Mouse (Mus musculus): ENCODE results near the gene Arhgap8. TPM values are rescaled to one million over a fixed set of nuclear protein-coding genes. Genes with fewer than 3 reads are reported as not detected.

Arhgap8 gene
- 0.60 and 1.1 TPM in 2 replicates for polyA plus RNA-seq (2016; fragmentation: Nextera tagmentation; extraction: Ambion mirVana)

- peaks cover 51% of the 10 kb centered on the region for H3K27me3 ChIP-seq
- peak within 1 kb of the TSS; percentile 47 for H3K4me2 ChIP-seq
- H3K36me3 ChIP-seq (replicated peaks) = no peaks in the 10 kb centered on the region
- H3K27ac ChIP-seq = no peak within 1 kb of the TSS
- no peak for ATAC-seq (ENCODE audit: low FRiP score)
- H3K4me1 ChIP-seq = peaks cover 24% of the 10 kb centered on the region
- H3K4me3 ChIP-seq (replicated peaks) = peak within 1 kb of the TSS; percentile 16
- no peak within 1 kb of the TSS for H3K9ac ChIP-seq
- no peaks in the 10 kb centered on the region for H3K9me3 ChIP-seq
- 3% methylated on average over 24 of the region's 24 CpGs for WGBS
Measured at GRCm38 (mm10) chr15:84719791-84720190, at the start of gene Arhgap8. Gene Arhgap8, plus strand, starts transcription at chr15:84720052.

DNA sequence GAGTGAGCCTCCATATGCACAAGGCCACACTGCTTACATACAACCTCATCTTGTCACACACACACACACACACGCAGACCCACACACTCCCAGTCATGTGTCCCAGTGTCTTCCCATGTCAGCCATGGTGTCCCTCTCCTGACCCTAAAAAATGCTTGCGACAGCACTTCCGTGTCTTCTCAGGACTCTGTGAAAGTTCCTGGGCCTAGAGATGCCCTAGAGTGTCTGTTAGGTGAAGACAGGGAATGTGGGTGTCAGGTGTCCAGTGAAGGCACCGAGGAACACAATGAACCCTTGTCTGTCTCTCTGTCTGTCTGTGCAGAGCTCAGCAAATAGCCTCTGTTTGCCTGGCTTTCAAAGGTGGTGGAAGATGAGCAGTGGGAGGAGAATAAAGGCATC is 49.2 kb upstream of the Arhgap8 start:
- H3K4me3 ChIP-seq (replicated peaks) = no peak overlapping the region
- no peaks in the 10 kb centered on the region for H3K36me3 ChIP-seq (replicated peaks)
- H3K27me3 ChIP-seq = peaks cover 16% of the 10 kb centered on the region
- 85% methylated on average over 4 of the region's 4 CpGs for WGBS
- no peak overlapping the region for H3K4me2 ChIP-seq
- peaks cover 2% of the 10 kb centered on the region; the same call in 1 of the 2 replicates for H3K4me1 ChIP-seq
- no peak overlapping the region for H3K9ac ChIP-seq
- no peak for ATAC-seq (ENCODE audit: low FRiP score)
- H3K27ac ChIP-seq = no peak overlapping the region
- no peaks in the 10 kb centered on the region for H3K9me3 ChIP-seq

DNA sequence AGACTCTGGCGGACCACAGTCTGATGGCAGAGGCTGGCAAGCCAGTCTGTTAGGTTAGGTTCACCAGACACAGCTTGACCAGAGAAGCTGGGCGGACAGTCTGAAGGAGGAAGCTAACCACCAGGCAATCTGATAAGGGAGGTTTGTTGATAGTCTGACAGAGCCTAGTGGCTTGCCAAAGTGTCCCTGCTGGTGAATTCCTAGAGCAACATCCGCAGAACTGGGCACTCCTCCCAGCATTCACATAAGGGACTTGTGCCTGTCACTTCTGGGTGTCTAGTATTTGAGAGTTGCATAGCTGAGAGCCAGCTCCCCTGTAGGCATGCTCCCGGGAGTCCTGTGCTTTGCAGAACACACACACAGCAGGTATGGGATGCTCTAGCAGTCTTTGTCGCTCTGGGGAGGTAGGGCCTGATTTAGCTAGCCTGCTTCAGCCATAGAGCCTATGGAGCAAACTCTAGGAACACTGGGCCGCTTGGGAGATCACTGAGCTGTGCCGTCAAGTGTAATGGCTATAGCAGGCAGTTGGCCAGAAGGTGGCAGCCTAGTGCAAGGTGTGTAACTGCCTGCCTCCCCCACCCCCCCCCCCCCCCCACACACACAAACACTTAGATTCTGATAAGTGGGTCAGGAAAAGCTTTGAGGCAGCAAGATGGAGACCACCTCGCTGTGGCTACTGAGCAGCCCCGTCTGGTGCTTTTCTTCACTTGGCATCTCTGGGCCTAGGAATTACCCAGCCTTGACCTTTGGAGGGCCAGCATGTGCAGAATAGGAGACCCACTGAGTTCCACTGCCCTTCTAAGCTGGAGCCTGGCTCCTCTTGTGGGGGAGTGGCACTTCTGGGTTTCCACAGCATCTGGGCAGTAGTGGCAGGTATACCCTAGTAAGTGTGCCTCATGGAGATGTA is 48.2 kb upstream of the Arhgap8 start:
- no peak for ATAC-seq (ENCODE audit: low FRiP score)
- WGBS = 56% methylated on average over 9 of the region's 9 CpGs
- no peaks in the 10 kb centered on the region for H3K4me1 ChIP-seq
- no peak overlapping the region for H3K4me2 ChIP-seq
- H3K4me3 ChIP-seq (replicated peaks) = no peak overlapping the region
- H3K36me3 ChIP-seq (replicated peaks) = no peaks in the 10 kb centered on the region
- H3K9ac ChIP-seq = no peak overlapping the region
- H3K27ac ChIP-seq = no peak overlapping the region
- H3K9me3 ChIP-seq = no peaks in the 10 kb centered on the region
- peaks cover 6% of the 10 kb centered on the region for H3K27me3 ChIP-seq

- no peak overlapping the region for H3K4me2 ChIP-seq
- H3K9ac ChIP-seq = no peak overlapping the region
- H3K9me3 ChIP-seq = no peaks in the 10 kb centered on the region
- 79% methylated on average over 4 of the region's 4 CpGs for WGBS
- H3K27ac ChIP-seq = no peak overlapping the region
- H3K27me3 ChIP-seq = peaks cover 6% of the 10 kb centered on the region
- H3K4me3 ChIP-seq (replicated peaks) = no peak overlapping the region
- H3K4me1 ChIP-seq = no peaks in the 10 kb centered on the region
- no peak for ATAC-seq (ENCODE audit: low FRiP score)
- no peaks in the 10 kb centered on the region for H3K36me3 ChIP-seq (replicated peaks)
Measured at GRCm38 (mm10) chr15:84672308-84672615, 47.6 kb upstream of the Arhgap8 start.

- Histone ChIP-seq H3K9me3 (no peaks in the 10 kb centered on the region), H3K4me3 (replicated peaks) (no peak overlapping the region), H3K4me2 (no peak overlapping the region), H3K27me3 (peaks cover 6% of the 10 kb centered on the region), H3K27ac (no peak overlapping the region), H3K4me1 (no peaks in the 10 kb centered on the region), H3K36me3 (replicated peaks) (no peaks in the 10 kb centered on the region), H3K9ac (no peak overlapping the region)
- ATAC-seq (ENCODE audit: low FRiP score) = no peak
- 71% methylated on average over 3 of the region's 3 CpGs for WGBS
Measured at GRCm38 (mm10) chr15:84672616-84673015, 47.2 kb upstream of the Arhgap8 start.

- Histone ChIP-seq H3K9ac (no peak overlapping the region), H3K4me1 (no peaks in the 10 kb centered on the region), H3K27me3 (peaks cover 3% of the 10 kb centered on the region; the same call in 1 of the 2 replicates), H3K36me3 (replicated peaks) (no peaks in the 10 kb centered on the region), H3K4me3 (replicated peaks) (no peak overlapping the region), H3K27ac (no peak overlapping the region), H3K9me3 (no peaks in the 10 kb centered on the region), H3K4me2 (no peak overlapping the region)
- ATAC-seq (ENCODE audit: low FRiP score) = no peak
- 78% methylated on average over 11 of the region's 11 CpGs for WGBS
Measured at GRCm38 (mm10) chr15:84674329-84675067, 45.4 kb upstream of the Arhgap8 start.

- Histone ChIP-seq H3K4me3 (replicated peaks) (no peak overlapping the region), H3K4me1 (no peaks in the 10 kb centered on the region), H3K4me2 (no peak overlapping the region), H3K36me3 (replicated peaks) (no peaks in the 10 kb centered on the region), H3K27me3 (peaks cover 10% of the 10 kb centered on the region), H3K27ac (no peak overlapping the region), H3K9me3 (no peaks in the 10 kb centered on the region), H3K9ac (no peak overlapping the region)
- WGBS = 75% methylated on average over 8 of the region's 8 CpGs
- no peak for ATAC-seq (ENCODE audit: low FRiP score)
Measured at GRCm38 (mm10) chr15:84675317-84675716, 44.5 kb upstream of the Arhgap8 start.

GRCm38 (mm10) chr15:84677943-84678342 is 41.9 kb upstream of the Arhgap8 start:
- peaks cover 17% of the 10 kb centered on the region for H3K4me1 ChIP-seq
- no peaks in the 10 kb centered on the region for H3K9me3 ChIP-seq
- no peak overlapping the region for H3K27ac ChIP-seq
- no peak for ATAC-seq (ENCODE audit: low FRiP score)
- 74% methylated on average over 11 of the region's 11 CpGs for WGBS
- H3K36me3 ChIP-seq (replicated peaks) = no peaks in the 10 kb centered on the region
- H3K4me3 ChIP-seq (replicated peaks) = no peak overlapping the region
- no peak overlapping the region for H3K4me2 ChIP-seq
- no peak overlapping the region for H3K9ac ChIP-seq
- peaks cover 32% of the 10 kb centered on the region for H3K27me3 ChIP-seq

DNA sequence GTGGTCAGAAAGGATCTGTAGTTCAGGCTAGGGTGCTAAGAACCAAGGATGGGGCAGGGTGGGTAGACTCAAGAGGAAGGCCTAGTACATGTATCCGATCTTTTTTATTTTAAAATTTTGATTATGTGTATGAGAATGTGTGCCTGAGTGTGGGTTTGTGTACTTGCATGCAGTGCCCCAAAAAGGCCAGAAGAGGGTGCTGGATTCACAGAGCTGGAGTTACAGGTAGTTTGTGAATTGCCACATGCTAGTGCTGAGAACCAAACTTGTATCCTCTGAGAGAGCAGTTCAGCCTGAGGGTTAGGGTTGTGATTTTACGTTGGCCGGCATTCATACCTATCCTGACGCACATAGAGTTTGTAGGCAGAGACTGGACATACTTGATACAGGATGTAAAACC is 40.8 kb upstream of the Arhgap8 start:
- no peak for ATAC-seq (ENCODE audit: low FRiP score)
- no peaks in the 10 kb centered on the region for H3K9me3 ChIP-seq
- WGBS = 96% methylated on average over 4 of the region's 4 CpGs
- H3K4me3 ChIP-seq (replicated peaks) = no peak overlapping the region
- no peaks in the 10 kb centered on the region for H3K36me3 ChIP-seq (replicated peaks)
- peaks cover 42% of the 10 kb centered on the region for H3K27me3 ChIP-seq
- H3K27ac ChIP-seq = no peak overlapping the region
- peaks cover 17% of the 10 kb centered on the region for H3K4me1 ChIP-seq
- H3K9ac ChIP-seq = no peak overlapping the region
- H3K4me2 ChIP-seq = no peak overlapping the region

DNA sequence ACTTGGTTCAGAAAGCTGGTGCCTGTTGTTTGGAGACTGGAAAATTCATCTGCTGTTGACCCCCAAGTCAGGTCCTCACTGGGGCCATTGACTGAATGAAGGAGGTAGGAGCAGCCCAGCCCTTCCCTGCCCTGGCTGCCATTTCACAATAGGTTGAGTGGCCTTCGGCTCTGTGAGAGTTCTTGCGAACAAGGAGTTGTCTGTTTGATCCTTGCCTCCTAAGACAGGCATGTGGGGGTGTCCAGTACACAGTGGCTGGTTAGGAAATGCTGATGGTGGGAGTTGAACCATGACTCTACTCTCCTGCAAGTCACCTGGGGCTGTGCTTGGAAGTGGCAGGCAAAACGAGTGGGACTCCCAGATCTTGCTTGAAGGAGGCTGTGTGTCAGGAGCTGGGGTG is 40.1 kb upstream of the Arhgap8 start:
- Histone ChIP-seq H3K4me3 (replicated peaks) (no peak overlapping the region), H3K36me3 (replicated peaks) (no peaks in the 10 kb centered on the region), H3K27ac (no peak overlapping the region), H3K9ac (no peak overlapping the region), H3K4me1 (peaks cover 17% of the 10 kb centered on the region), H3K27me3 (peaks cover 42% of the 10 kb centered on the region), H3K4me2 (no peak overlapping the region), H3K9me3 (no peaks in the 10 kb centered on the region)
- no peak for ATAC-seq (ENCODE audit: low FRiP score)
- WGBS = 79% methylated on average over 3 of the region's 3 CpGs

DNA sequence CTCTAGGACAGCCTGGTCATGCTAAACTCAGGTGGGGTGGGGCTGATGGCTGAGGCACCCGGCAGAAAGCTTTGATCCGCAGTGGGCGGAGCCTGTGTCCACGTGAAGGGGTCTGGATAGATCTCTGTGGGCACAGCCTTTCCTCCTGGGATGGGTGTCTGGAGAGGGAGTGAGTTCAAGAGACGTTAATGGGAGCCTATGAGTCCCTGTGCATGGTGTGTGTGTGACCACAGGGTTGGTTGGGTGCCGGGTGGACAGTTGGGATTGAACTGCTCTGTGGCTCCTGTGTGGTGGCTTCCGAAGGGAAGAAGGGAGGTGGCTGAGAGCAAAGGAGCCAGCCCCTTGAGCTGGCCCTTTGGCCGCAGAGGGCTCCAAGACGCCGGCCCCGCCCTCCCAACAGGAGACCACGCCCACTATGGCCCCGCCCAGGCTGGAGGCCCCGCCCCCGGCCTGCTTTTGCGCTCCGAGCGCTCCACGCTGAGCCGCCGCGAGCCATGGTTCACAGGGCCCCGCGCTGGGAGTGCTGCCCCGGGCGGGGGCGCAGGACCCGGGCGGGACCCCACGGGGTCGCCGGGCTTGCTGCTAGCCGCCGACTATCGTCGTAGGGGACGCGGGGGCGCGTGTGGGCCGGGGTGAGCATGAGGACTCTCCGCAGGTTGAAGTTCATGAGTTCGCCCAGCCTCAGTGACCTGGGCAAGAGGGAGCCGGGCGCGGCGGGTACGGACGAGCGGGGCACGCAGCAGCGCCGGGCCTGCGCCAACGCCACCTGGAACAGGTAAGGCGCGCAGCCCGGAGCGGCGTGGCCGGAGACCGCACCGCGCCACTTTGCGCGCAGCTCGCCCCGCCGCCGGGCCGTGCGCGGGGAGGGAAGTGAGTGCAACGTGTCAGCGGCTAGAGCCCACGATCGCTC is 39.1 kb upstream of the Arhgap8 start:
- no peak overlapping the region; the same call in 1 of the 2 replicates for H3K27ac ChIP-seq
- H3K9me3 ChIP-seq = no peaks in the 10 kb centered on the region
- H3K36me3 ChIP-seq (replicated peaks) = no peaks in the 10 kb centered on the region
- WGBS = under 1% methylated on average over 74 of the region's 77 CpGs
- H3K27me3 ChIP-seq = peaks cover 42% of the 10 kb centered on the region
- peaks cover 17% of the 10 kb centered on the region for H3K4me1 ChIP-seq
- H3K4me3 ChIP-seq (replicated peaks) = peak overlapping the region; percentile 50
- H3K9ac ChIP-seq = peak overlapping the region; percentile 53
- H3K4me2 ChIP-seq = peak overlapping the region; percentile 82
- ATAC-seq (ENCODE audit: low FRiP score) = peak; percentile 55
